Mouse (Mus musculus) small intestine, adult 2 months (tissue): ENCODE results near the gene Fbxo3. TPM values are rescaled to one million over a fixed set of nuclear protein-coding genes. Genes with fewer than 3 reads are reported as not detected.
"Not testable (repeated sequence)": the region's sequence is repeated elsewhere in the genome, so short reads cannot be mapped to it uniquely, and the experiment has no call there.

Experiments
- H3K27ac ChIP-seq: fragments of 200-500 bp; 2 replicates; pipeline ENCODE4 v1.5.1; 2012; ENCODE audit warnings: low read depth, low read length, control low read depth, inconsistent platforms; ENCODE audit not compliant: insufficient read depth
- H3K27me3 ChIP-seq: fragments of 200-500 bp; 2 replicates; pipeline ENCODE4 v1.6.1; 2012; ENCODE audit warnings: mild to moderate bottlenecking, moderate library complexity, low read length, inconsistent platforms; ENCODE audit not compliant: control insufficient read depth, insufficient read depth
- H3K36me3 ChIP-seq: fragments of 200-500 bp; 2 replicates; pipeline ENCODE4 v1.6.1; 2012; ENCODE audit warnings: mild to moderate bottlenecking, low read length, control low read depth, inconsistent platforms; ENCODE audit not compliant: control insufficient read depth, insufficient read depth
- H3K4me1 ChIP-seq: fragments of 200-500 bp; 2 replicates; pipeline ENCODE4 v1.6.1; 2012; ENCODE audit warnings: low read length, inconsistent platforms, mixed read lengths; ENCODE audit not compliant: control insufficient read depth, insufficient read depth, insufficient read length
- H3K4me3 ChIP-seq: fragments of 200-500 bp; 2 replicates; pipeline ENCODE4 v1.5.1; 2012; ENCODE audit warnings: low read depth, mild to moderate bottlenecking, control low read depth, inconsistent platforms, low read length, moderate library complexity
- CTCF ChIP-seq: fragments of 200-500 bp; IDR thresholded peaks from 2 replicates; pipeline ENCODE4 v1.5.1; 2012; ENCODE audit warnings: low read depth, mild to moderate bottlenecking, control low read depth, inconsistent platforms, low read length, moderate library complexity, mixed read lengths; ENCODE audit not compliant: insufficient replicate concordance, insufficient read length; ENCODE audit errors: extremely low read depth
- POLR2A ChIP-seq: fragments of 200-500 bp; IDR thresholded peaks from 2 replicates; pipeline ENCODE4 v1.6.1; 2012; ENCODE audit warnings: low read depth, mild to moderate bottlenecking, control low read depth, inconsistent platforms, low read length, moderate library complexity
- WGBS: fragments of 180-500 bp; shearing (Covaris S2); methylation state at CpG from one replicate; pipeline ENCODE4 v1.1.7; 2018; 5-methylcytosine and 5-hydroxymethylcytosine counted together
- polyA plus RNA-seq: library from polyadenylated mRNA; depleted of rRNA; stranded (reverse); fragments of >200 nt; gene quantifications from 2 replicates; pipeline ENCODE4 v1.2.3, GENCODE M21; 2012; rRNA removed

The Fbxo3 gene
- polyA plus RNA-seq, 1 experiment = 6.9 TPM

- no peak for TF ChIP-seq CTCF
- Histone ChIP-seq H3K36me3 (no peaks in the 10 kb centered on the region), H3K27me3 (no peaks in the 10 kb centered on the region), H3K4me3 (no peak overlapping the region), H3K27ac (no peak overlapping the region), H3K4me1 (peaks cover 4% of the 10 kb centered on the region; the same call in 1 of the 2 replicates)
- 10% methylated on average over 3 of the region's 3 CpGs for WGBS
Observed at GRCm38 (mm10) chr2:104098529-104099230, 71.2 kb downstream of the Fbxo3 start.

GRCm38 (mm10) chr2:104099231-104099585 is 71.7 kb downstream of the Fbxo3 start:
- peaks cover 4% of the 10 kb centered on the region; the same call in 1 of the 2 replicates for H3K4me1 ChIP-seq
- no peak overlapping the region for H3K4me3 ChIP-seq
- no peak overlapping the region for H3K27ac ChIP-seq
- TF ChIP-seq CTCF = no peak
- TF ChIP-seq POLR2A = no peak
- no peaks in the 10 kb centered on the region for H3K36me3 ChIP-seq
- 94% methylated on average over 2 of the region's 2 CpGs for WGBS
- no peaks in the 10 kb centered on the region for H3K27me3 ChIP-seq

GRCm38 (mm10) chr2:104099946-104100345 is 72.4 kb downstream of the Fbxo3 start:
- H3K36me3 ChIP-seq = no peaks in the 10 kb centered on the region
- H3K4me1 ChIP-seq = peaks cover 4% of the 10 kb centered on the region; the same call in 1 of the 2 replicates
- no peak overlapping the region for H3K4me3 ChIP-seq
- no peak for TF ChIP-seq POLR2A
- no peak for TF ChIP-seq CTCF
- H3K27ac ChIP-seq = no peak overlapping the region
- no peaks in the 10 kb centered on the region for H3K27me3 ChIP-seq
- WGBS = 76% methylated on average over 1 of the region's 1 CpGs

- Histone ChIP-seq H3K4me1 (no peaks in the 10 kb centered on the region), H3K27me3 (no peaks in the 10 kb centered on the region), H3K36me3 (no peaks in the 10 kb centered on the region), H3K27ac (no peak overlapping the region), H3K4me3 (no peak overlapping the region)
- no peak for TF ChIP-seq POLR2A
- TF ChIP-seq CTCF = no peak
- 84% methylated on average over 6 of the region's 6 CpGs for WGBS
Observed at GRCm38 (mm10) chr2:104104800-104105199, 77.3 kb downstream of the Fbxo3 start.

GRCm38 (mm10) chr2:104109021-104109420 is 81.5 kb downstream of the Fbxo3 start:
- H3K36me3 ChIP-seq, H3K27me3 ChIP-seq, H3K4me1 ChIP-seq, H3K27ac ChIP-seq, H3K4me3 ChIP-seq: not testable (repeated sequence)
- WGBS = 94% methylated on average over 2 of the region's 2 CpGs

- Histone ChIP-seq H3K4me3 (no peak overlapping the region), H3K4me1 (no peaks in the 10 kb centered on the region), H3K36me3 (no peaks in the 10 kb centered on the region), H3K27ac (no peak overlapping the region), H3K27me3 (no peaks in the 10 kb centered on the region)
- WGBS = 82% methylated on average over 2 of the region's 2 CpGs
- no peak for TF ChIP-seq CTCF
- TF ChIP-seq POLR2A = no peak
Observed at GRCm38 (mm10) chr2:104109528-104109927, 82.0 kb downstream of the Fbxo3 start.

- no peak overlapping the region for H3K4me3 ChIP-seq
- no peak overlapping the region for H3K27ac ChIP-seq
- no peaks in the 10 kb centered on the region for H3K4me1 ChIP-seq
- no peak for TF ChIP-seq POLR2A
- WGBS = 85% methylated on average over 4 of the region's 4 CpGs
- no peaks in the 10 kb centered on the region for H3K27me3 ChIP-seq
- no peaks in the 10 kb centered on the region for H3K36me3 ChIP-seq
Observed at GRCm38 (mm10) chr2:104110031-104110430, 82.5 kb downstream of the Fbxo3 start.

- not testable (repeated sequence) for H3K27ac ChIP-seq, H3K27me3 ChIP-seq, H3K36me3 ChIP-seq, H3K4me3 ChIP-seq, H3K4me1 ChIP-seq
- no CpG with 5 or more reads among the region's 1 CpGs for WGBS
Observed at GRCm38 (mm10) chr2:104111170-104111797, 83.8 kb downstream of the Fbxo3 start.

Other genes starting within 250 kb of the Fbxo3 start
- 69.9 and 90.0 TPM in 2 replicates for gene Caprin1, start 230.1 kb upstream of the Fbxo3 start, polyA plus RNA-seq
- gene Lmo2, start 69.7 kb upstream of the Fbxo3 start, polyA plus RNA-seq = 7.5 and 13.1 TPM in 2 replicates
- not detected in 2 replicates for gene 4931422A03Rik, start 640 bp downstream of the Fbxo3 start, polyA plus RNA-seq
- 0.15 TPM in 1 of 2 replicates, not detected in the other for gene Gm10912, start 38.1 kb downstream of the Fbxo3 start, polyA plus RNA-seq
- not detected in 2 replicates for gene Gm10799, start 40.8 kb downstream of the Fbxo3 start, polyA plus RNA-seq
- 0.38 and 0.50 TPM in 2 replicates for gene Cd59b, start 42.1 kb downstream of the Fbxo3 start, polyA plus RNA-seq
- 3.8 and 5.2 TPM in 2 replicates for gene Cd59a, start 68.1 kb downstream of the Fbxo3 start, polyA plus RNA-seq
- not detected in 2 replicates for gene A930018P22Rik, start 95.0 kb downstream of the Fbxo3 start, polyA plus RNA-seq